Mouse (Mus musculus) stomach, postnatal 0 days (tissue): ENCODE data around the gene Pou6f2. TPM values are rescaled to one million over a fixed set of nuclear protein-coding genes. Genes with fewer than 3 reads are reported as not detected.

Experiments used
- ATAC-seq: fragments of 200-750 bp; cut with Nextera tagmentation; 2 replicates; pipeline ENCODE4 v1.8.0; 2017; ENCODE audit not compliant: low FRiP score, low TSS enrichment
- DNase-seq: peaks from one replicate; pipeline ENCODE4 v3.0.0-alpha.2; 2016; ENCODE audit warnings: low spot score
- H3K27ac ChIP-seq: fragments of 300-500 bp; sonication (generic); replicated peaks from 2 replicates; pipeline ENCODE4 v1.5.1; 2014; ENCODE audit warnings: mild to moderate bottlenecking, control low read depth
- H3K27me3 ChIP-seq: fragments of 300-500 bp; sonication (generic); 2 replicates; pipeline ENCODE4 v1.6.1; 2014; ENCODE audit warnings: low read length; ENCODE audit not compliant: control insufficient read depth, insufficient read depth
- H3K36me3 ChIP-seq: fragments of 300-500 bp; sonication (generic); 2 replicates; pipeline ENCODE4 v1.6.1; 2014; ENCODE audit warnings: low read length, mixed read lengths; ENCODE audit not compliant: control insufficient read depth, insufficient read depth
- H3K4me1 ChIP-seq: fragments of 300-500 bp; sonication (generic); replicated peaks from 2 replicates; pipeline ENCODE4 v1.6.1; 2014; ENCODE audit warnings: antibody characterized with exemption; ENCODE audit not compliant: control insufficient read depth, insufficient read depth
- H3K4me2 ChIP-seq: fragments of 300-500 bp; sonication (generic); replicated peaks from 2 replicates; pipeline ENCODE4 v1.6.1; 2014; ENCODE audit warnings: low read depth, mild to moderate bottlenecking, control low read depth, moderate library complexity
- H3K4me3 ChIP-seq: fragments of 300-500 bp; sonication (generic); 2 replicates; pipeline ENCODE4 v1.5.1; 2014; ENCODE audit warnings: low read depth, low read length, control low read depth
- H3K9ac ChIP-seq: fragments of 300-500 bp; sonication (generic); 2 replicates; pipeline ENCODE4 v1.6.1; 2014; ENCODE audit warnings: mild to moderate bottlenecking, low read length, control low read depth, mixed read lengths
- H3K9me3 ChIP-seq: fragments of 300-500 bp; sonication (generic); 2 replicates; pipeline ENCODE4 v1.6.1; 2016; ENCODE audit warnings: low read length; ENCODE audit not compliant: control insufficient read depth
- CTCF ChIP-seq: IDR thresholded peaks from 2 replicates; pipeline ENCODE4 v1.5.1; 2016; ENCODE audit warnings: antibody characterized with exemption, low read depth, mild to moderate bottlenecking, moderate library complexity
- EP300 ChIP-seq: optimal IDR thresholded peaks from 2 replicates; pipeline ENCODE3; 2016; ENCODE audit warnings: antibody characterized with exemption
- WGBS: fragments of 180-500 bp; shearing (Covaris S2); extraction: QIAGEN DNeasy Blood & Tissue Kit; methylation state at CpG from one replicate; pipeline ENCODE4 v1.1.7; 2014; 5-methylcytosine and 5-hydroxymethylcytosine counted together
- polyA plus RNA-seq: library from polyadenylated mRNA; unstranded; fragments of >200 nt; fragmentation: Nextera tagmentation; extraction: Ambion mirVana; gene quantifications from 2 replicates; pipeline ENCODE4 v1.2.1, GENCODE M21; 2015

The Pou6f2 gene
- polyA plus RNA-seq, 1 experiment from 2014 or later = 0.05 TPM

DNA sequence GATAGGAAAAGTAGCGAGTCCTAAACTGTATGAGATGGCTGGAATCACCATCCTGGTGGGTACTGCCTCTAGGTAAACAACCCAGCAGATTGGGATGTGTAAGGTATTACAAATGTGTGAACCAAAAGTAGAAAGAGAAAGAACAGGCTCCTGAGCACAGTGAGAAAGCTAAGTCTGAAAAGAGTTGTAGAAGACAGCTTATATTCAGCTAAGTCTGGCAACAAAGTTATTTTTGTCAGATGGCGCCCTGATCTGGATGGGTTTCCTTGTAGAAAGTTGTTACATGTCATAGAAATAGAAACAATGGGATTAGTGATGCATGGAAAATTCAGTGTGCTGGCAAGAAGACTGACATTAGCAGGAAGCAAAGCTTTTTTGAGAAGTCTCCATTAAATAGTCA, 59.5 kb downstream of the Pou6f2 start:
- Histone ChIP-seq H3K9ac (no peak overlapping the region), H3K4me3 (no peak overlapping the region), H3K4me1 (no peaks in the 10 kb centered on the region), H3K4me2 (no peak overlapping the region), H3K36me3 (no peaks in the 10 kb centered on the region), H3K27ac (no peak overlapping the region), H3K27me3 (no peaks in the 10 kb centered on the region), H3K9me3 (no peaks in the 10 kb centered on the region)
- ATAC-seq = no peak
- no peak for TF ChIP-seq CTCF
- no peak for TF ChIP-seq EP300
- no peak for DNase-seq
- 61% methylated on average over 2 of the region's 2 CpGs for WGBS

DNA sequence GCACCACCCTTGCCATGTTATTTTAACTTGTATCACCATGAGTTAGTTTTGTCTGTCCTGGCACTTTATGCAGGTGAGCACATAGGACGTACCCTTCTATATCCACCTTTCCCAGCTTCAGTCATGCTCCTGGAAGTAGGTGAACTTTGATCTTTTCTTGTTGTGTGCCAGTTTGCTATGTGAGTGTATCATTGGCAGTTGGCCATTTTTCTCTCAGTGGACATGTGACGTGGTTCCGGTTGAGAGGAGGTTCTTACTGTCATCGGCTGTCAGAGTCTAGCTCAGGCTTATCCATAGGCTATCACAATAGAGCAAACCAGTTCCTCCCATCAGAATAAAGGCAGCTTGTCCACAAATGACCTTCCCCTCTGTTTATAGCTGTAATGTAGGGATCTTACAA, 63.5 kb downstream of the Pou6f2 start:
- TF ChIP-seq EP300 (no peak), CTCF (no peak)
- no peak for ATAC-seq

DNA sequence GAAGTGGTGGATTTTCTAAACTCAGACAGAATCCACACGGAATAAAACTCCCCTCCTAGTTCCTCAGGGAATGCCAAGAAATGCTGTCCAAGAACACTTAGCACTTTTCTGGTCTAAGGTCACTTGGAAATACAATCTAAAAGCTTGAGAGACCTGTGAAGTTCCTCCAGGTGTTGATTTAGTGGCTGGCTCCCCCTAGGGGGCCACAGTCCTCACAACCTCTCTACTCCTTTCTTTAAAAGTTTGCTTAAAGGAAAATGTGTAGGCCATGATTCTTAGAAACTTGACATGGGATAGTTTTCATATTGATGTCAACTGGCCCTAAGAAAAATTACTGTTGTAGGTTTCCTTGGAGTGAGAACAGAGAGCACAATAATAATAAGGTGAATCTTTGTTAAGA, 64.9 kb downstream of the Pou6f2 start:
- Histone ChIP-seq H3K27ac (no peak overlapping the region), H3K9ac (no peak overlapping the region), H3K36me3 (no peaks in the 10 kb centered on the region), H3K4me3 (no peak overlapping the region), H3K9me3 (no peaks in the 10 kb centered on the region), H3K27me3 (no peaks in the 10 kb centered on the region), H3K4me2 (no peak overlapping the region), H3K4me1 (no peaks in the 10 kb centered on the region)
- TF ChIP-seq EP300 = no peak
- peak; percentile 48 for TF ChIP-seq CTCF
- ATAC-seq (no peak), DNase-seq (no peak)
- 26% methylated on average over 1 of the region's 1 CpGs for WGBS

More for the DNA sequence above, 63.5 kb downstream of the Pou6f2 start:
- Histone ChIP-seq H3K27me3 (no peaks in the 10 kb centered on the region), H3K4me1 (no peaks in the 10 kb centered on the region), H3K9me3 (no peaks in the 10 kb centered on the region), H3K4me3 (no peak overlapping the region), H3K9ac (no peak overlapping the region), H3K36me3 (no peaks in the 10 kb centered on the region), H3K4me2 (no peak overlapping the region), H3K27ac (no peak overlapping the region)
- DNase-seq = no peak
- WGBS = 74% methylated on average over 4 of the region's 4 CpGs

DNA sequence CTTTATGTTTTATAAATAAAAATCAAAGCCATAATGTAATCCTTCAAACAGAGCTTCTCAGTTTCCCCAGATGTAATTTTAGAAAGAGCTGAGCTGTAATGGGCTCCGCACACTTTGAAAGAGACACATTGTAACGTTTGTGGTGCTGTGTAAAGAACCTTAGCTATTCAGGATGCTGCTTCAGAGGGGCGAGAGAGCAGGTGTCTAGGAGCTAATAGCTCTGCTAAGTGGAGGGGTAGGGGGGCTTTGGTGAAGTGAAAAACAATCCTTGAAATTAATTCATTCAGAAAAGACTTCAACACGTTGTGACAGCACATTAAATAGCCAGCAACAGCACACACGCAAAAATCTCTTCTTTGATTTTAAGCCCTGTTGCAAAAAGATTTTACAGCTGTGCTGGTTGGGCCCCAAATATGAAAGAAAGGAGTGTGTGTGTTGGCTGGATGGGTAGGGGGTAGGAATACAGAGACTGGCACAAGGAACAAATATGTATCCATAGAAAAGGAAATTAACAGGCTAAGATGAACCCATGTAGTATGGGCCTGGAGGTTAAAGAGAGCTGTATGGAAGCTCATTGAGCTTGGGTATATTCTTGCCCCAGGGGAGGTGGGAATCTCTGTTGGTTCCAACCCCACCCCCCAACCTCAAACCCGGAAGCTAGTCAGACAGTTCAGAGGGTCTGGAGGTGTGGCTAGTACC, 73.4 kb downstream of the Pou6f2 start:
- H3K4me2 ChIP-seq = no peak overlapping the region
- 46% methylated on average over 6 of the region's 6 CpGs for WGBS
- H3K4me3 ChIP-seq = no peak overlapping the region
- H3K36me3 ChIP-seq = no peaks in the 10 kb centered on the region
- H3K27me3 ChIP-seq = no peaks in the 10 kb centered on the region
- H3K9me3 ChIP-seq = no peaks in the 10 kb centered on the region
- DNase-seq (no peak), ATAC-seq (no peak)
- H3K9ac ChIP-seq = no peak overlapping the region
- no peaks in the 10 kb centered on the region for H3K4me1 ChIP-seq
- no peak for TF ChIP-seq CTCF
- TF ChIP-seq EP300 = no peak
- no peak overlapping the region for H3K27ac ChIP-seq

DNA sequence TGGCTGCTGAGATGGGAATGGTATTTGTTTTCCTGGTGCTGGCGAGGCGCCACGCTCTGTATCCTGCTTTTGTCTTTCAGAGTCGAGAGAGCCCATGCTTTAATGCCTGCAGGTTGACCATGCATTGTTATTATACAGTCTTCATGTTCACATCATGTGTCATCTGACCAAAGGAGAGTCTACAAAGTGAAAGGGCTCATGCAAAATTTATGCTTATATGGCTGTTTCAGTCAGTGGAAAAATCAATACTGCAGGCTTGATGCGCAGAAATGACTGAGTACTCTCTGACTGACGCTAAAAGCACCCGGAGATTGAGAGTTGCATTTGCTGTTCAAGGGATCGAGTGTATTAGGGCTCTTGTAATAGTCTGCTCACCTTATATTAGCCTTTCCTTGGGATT, 74.1 kb downstream of the Pou6f2 start:
- H3K27ac ChIP-seq = no peak overlapping the region
- 66% methylated on average over 8 of the region's 8 CpGs for WGBS
- no peaks in the 10 kb centered on the region for H3K27me3 ChIP-seq
- H3K4me1 ChIP-seq = no peaks in the 10 kb centered on the region
- ATAC-seq = no peak
- TF ChIP-seq CTCF (no peak), EP300 (no peak)
- no peak overlapping the region for H3K4me2 ChIP-seq
- no peak for DNase-seq
- H3K4me3 ChIP-seq = no peak overlapping the region
- no peaks in the 10 kb centered on the region for H3K9me3 ChIP-seq
- H3K36me3 ChIP-seq = no peaks in the 10 kb centered on the region
- H3K9ac ChIP-seq = no peak overlapping the region

DNA sequence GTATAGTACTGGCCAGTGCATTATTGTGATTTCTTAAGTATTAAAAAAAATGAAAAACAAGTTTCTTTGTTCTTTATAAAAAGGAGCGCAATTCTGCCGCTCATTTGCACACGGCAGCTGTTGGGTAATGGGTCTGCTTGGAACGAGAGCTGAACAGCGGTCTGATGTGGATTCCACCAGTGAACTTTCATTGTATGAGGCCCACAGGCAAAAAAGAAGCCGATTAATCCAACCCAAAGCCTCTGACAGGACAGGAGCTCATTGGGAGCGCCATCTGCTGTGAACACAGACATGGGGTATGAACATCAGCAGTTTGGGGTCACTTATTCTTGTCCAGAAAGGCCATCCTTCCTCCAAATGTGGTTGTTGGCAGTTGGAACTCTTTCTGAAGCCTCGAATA, 84.9 kb downstream of the Pou6f2 start:
- DNase-seq = no peak
- Histone ChIP-seq H3K9ac (no peak overlapping the region), H3K9me3 (no peaks in the 10 kb centered on the region), H3K4me3 (no peak overlapping the region), H3K27me3 (no peaks in the 10 kb centered on the region), H3K36me3 (no peaks in the 10 kb centered on the region), H3K4me2 (no peak overlapping the region), H3K27ac (no peak overlapping the region), H3K4me1 (no peaks in the 10 kb centered on the region)
- ATAC-seq = no peak
- TF ChIP-seq CTCF (no peak), EP300 (no peak)
- 77% methylated on average over 8 of the region's 8 CpGs for WGBS
